Mouse (Mus musculus) ES-E14 (cell line): ENCODE measurements around the gene Sbk1.

Experiments
- HCFC1 ChIP-seq: IDR thresholded peaks from 2 replicates; pipeline ENCODE4 v1.6.1; 2012; ENCODE audit warnings: low read length, inconsistent platforms, borderline replicate concordance; ENCODE audit not compliant: insufficient read depth
- ZC3H11A ChIP-seq: IDR thresholded peaks from 2 replicates; pipeline ENCODE4 v1.6.1; 2012; ENCODE audit warnings: low read depth, mild to moderate bottlenecking, inconsistent platforms, low read length, borderline replicate concordance

- TF ChIP-seq HCFC1 (no peak), ZC3H11A (no peak)
Observed at GRCm38 (mm10) chr7:126288571-126289091, 16.2 kb downstream of the Sbk1 start.
